Mouse (Mus musculus): ENCODE data around the gene Tert. TPM values are rescaled to one million over a fixed set of nuclear protein-coding genes. Genes with fewer than 3 reads are reported as not detected.

Tert gene
- 6.4 and 7.0 TPM in 2 replicates for polyA plus RNA-seq (2015; fragmentation: Nextera tagmentation; extraction: Ambion mirVana)

DNA sequence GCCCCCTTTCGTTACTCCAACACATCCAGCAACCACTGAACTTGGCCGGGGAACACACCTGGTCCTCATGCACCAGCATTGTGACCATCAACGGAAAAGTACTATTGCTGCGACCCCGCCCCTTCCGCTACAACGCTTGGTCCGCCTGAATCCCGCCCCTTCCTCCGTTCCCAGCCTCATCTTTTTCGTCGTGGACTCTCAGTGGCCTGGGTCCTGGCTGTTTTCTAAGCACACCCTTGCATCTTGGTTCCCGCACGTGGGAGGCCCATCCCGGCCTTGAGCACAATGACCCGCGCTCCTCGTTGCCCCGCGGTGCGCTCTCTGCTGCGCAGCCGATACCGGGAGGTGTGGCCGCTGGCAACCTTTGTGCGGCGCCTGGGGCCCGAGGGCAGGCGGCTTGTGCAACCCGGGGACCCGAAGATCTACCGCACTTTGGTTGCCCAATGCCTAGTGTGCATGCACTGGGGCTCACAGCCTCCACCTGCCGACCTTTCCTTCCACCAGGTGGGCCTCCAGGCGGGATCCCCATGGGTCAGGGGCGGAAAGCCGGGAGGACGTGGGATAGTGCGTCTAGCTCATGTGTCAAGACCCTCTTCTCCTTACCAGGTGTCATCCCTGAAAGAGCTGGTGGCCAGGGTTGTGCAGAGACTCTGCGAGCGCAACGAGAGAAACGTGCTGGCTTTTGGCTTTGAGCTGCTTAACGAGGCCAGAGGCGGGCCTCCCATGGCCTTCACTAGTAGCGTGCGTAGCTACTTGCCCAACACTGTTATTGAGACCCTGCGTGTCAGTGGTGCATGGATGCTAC is at the start of gene Tert:
Gene Tert (plus strand): TSS at position 167 of the 805 bp plus-strand sequence.
- 7% methylated on average over 47 of the region's 47 CpGs for WGBS
- peak within 1 kb of the TSS; percentile 26; the same call in 1 of the 2 replicates for H3K27ac ChIP-seq (replicated peaks)
- ATAC-seq (ENCODE audit: low FRiP score, low read depth) = peak; percentile 89

DNA sequence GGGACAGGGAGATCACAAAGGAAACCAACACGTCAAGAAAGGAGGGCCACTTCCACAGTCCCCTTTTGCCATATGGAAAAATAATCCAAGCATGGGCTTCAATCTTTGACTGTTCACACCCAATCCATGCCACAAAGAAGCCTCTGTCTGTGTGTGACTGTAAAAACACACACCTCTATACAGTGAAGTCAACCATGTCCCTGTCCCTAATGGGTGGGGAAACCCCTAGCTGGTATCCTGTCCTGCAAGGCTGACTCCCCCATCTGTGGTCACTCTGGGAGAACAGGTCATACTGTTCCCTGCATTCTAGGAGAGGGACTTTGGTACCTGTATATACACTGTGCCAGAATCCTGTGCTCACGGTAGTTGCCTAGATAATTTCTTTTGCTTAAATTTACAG is 49.4 kb upstream of the Tert start:
- no peaks in the 10 kb centered on the region for H3K4me1 ChIP-seq (replicated peaks)
- no peaks in the 10 kb centered on the region for H3K9me3 ChIP-seq
- H3K36me3 ChIP-seq = no peaks in the 10 kb centered on the region
- no peak for ATAC-seq (ENCODE audit: low FRiP score, low read depth)
- WGBS = 84% methylated on average over 2 of the region's 2 CpGs
- no peak overlapping the region for H3K4me2 ChIP-seq
- no peak overlapping the region for H3K27ac ChIP-seq (replicated peaks)
- H3K27me3 ChIP-seq = no peaks in the 10 kb centered on the region
- no peak overlapping the region for H3K9ac ChIP-seq
- H3K4me3 ChIP-seq = no peak overlapping the region

More for the DNA sequence above, at the start of gene Tert:
- peak within 1 kb of the TSS; percentile 65 for H3K9ac ChIP-seq
- H3K4me1 ChIP-seq (replicated peaks) = peaks cover 28% of the 10 kb centered on the region
- H3K9me3 ChIP-seq = no peaks in the 10 kb centered on the region
- H3K4me3 ChIP-seq = peak within 1 kb of the TSS; percentile 51
- peaks cover 5% of the 10 kb centered on the region; the same call in 1 of the 2 replicates for H3K36me3 ChIP-seq
- no peaks in the 10 kb centered on the region for H3K27me3 ChIP-seq
- peak within 1 kb of the TSS; percentile 90 for H3K4me2 ChIP-seq

DNA sequence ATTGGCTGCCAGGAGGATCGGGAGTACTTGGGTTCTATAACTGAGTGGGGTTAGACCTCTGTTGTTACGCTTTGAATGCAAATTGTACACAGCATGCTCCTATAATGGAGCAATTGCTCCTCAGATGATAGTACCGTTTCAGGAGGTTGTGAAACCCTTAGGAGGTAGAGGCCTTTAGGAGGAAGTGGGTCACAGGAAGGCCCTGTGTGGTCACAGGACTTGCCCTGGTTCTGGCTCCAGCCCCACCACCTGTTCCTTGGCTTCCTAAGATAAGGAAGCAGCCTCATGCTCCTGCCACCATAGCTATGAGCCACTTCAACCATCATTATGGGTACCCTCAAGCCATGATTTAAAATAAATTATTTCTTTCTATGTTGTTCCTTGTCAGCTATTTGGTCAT is 35.2 kb upstream of the Tert start:
- Histone ChIP-seq H3K27ac (replicated peaks) (no peak overlapping the region), H3K36me3 (no peaks in the 10 kb centered on the region), H3K9me3 (no peaks in the 10 kb centered on the region), H3K9ac (no peak overlapping the region), H3K4me2 (no peak overlapping the region), H3K4me3 (no peak overlapping the region), H3K4me1 (replicated peaks) (no peaks in the 10 kb centered on the region), H3K27me3 (0 out of 2 replicates have a peak, but pooled peaks cover 1% of the 10 kb centered on the region)
- 83% methylated on average over 3 of the region's 3 CpGs for WGBS
- no peak for ATAC-seq (ENCODE audit: low FRiP score, low read depth)

DNA sequence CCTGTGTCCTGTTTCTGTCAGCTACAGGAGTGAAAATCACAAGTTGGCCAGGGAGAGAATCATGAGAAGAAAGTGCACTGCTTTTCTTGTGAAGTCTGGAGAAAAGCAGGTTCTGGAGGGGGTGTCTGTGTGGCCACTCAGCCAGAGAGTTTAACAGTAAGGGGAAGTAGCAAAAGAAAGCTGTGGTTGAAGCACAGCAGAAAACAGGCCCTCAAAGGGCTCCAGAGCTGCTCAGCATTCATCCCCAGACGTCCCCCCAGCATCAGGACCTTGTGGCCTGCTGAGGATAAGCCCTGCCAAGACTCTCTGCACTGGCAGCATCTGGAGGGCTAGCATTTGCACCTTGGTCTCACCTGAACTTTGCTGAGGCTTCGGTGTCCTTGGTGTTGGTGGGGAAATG is 34.2 kb upstream of the Tert start:
- no peak for ATAC-seq (ENCODE audit: low FRiP score, low read depth)
- Histone ChIP-seq H3K9ac (no peak overlapping the region), H3K36me3 (no peaks in the 10 kb centered on the region), H3K4me3 (no peak overlapping the region), H3K4me2 (no peak overlapping the region), H3K27me3 (peaks cover 3% of the 10 kb centered on the region; the same call in 1 of the 2 replicates), H3K27ac (replicated peaks) (no peak overlapping the region), H3K4me1 (replicated peaks) (no peaks in the 10 kb centered on the region), H3K9me3 (no peaks in the 10 kb centered on the region)
- WGBS = 48% methylated on average over 2 of the region's 2 CpGs

GRCm38 (mm10) chr13:73596276-73596675 is 30.4 kb upstream of the Tert start:
- Histone ChIP-seq H3K4me2 (no peak overlapping the region), H3K9me3 (no peaks in the 10 kb centered on the region), H3K27ac (replicated peaks) (no peak overlapping the region), H3K4me1 (replicated peaks) (no peaks in the 10 kb centered on the region), H3K27me3 (peaks cover 3% of the 10 kb centered on the region; the same call in 1 of the 2 replicates), H3K36me3 (no peaks in the 10 kb centered on the region), H3K9ac (no peak overlapping the region), H3K4me3 (no peak overlapping the region)
- no peak for ATAC-seq (ENCODE audit: low FRiP score, low read depth)
- 87% methylated on average over 4 of the region's 4 CpGs for WGBS

GRCm38 (mm10) chr13:73600217-73600616 is 26.5 kb upstream of the Tert start:
- Histone ChIP-seq H3K9ac (no peak overlapping the region), H3K9me3 (no peaks in the 10 kb centered on the region), H3K4me1 (replicated peaks) (peaks cover 16% of the 10 kb centered on the region), H3K27ac (replicated peaks) (no peak overlapping the region), H3K4me2 (no peak overlapping the region), H3K27me3 (peaks cover 3% of the 10 kb centered on the region; the same call in 1 of the 2 replicates), H3K4me3 (no peak overlapping the region), H3K36me3 (no peaks in the 10 kb centered on the region)
- 83% methylated on average over 4 of the region's 4 CpGs for WGBS
- no peak for ATAC-seq (ENCODE audit: low FRiP score, low read depth)

DNA sequence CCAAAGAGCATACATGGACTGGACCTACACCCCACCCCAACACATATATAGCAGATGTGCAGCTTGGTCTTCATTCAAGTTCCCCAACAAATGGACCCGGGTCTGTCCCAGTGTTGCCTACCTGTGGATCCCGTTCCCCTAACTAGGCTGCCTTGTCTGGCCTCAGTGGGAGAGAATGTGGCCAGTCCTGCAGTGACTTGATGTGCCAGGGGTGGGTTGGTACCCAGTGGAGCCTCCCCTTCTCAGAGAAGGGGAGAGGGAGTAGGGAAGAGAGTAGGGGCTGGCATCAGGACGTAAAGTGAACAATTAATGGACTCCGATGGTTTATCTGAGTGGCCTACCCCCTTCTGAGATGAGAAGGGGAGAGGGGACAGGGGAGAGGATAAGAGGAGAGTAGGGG is 23.7 kb upstream of the Tert start:
- H3K36me3 ChIP-seq = peaks cover 23% of the 10 kb centered on the region
- no peak; the same call in 1 of the 2 replicates for ATAC-seq (ENCODE audit: low FRiP score, low read depth)
- H3K4me2 ChIP-seq = peak overlapping the region; percentile 82
- WGBS = 48% methylated on average over 4 of the region's 4 CpGs
- no peaks in the 10 kb centered on the region for H3K9me3 ChIP-seq
- H3K4me3 ChIP-seq = peak overlapping the region; percentile 78
- H3K27me3 ChIP-seq = no peaks in the 10 kb centered on the region
- H3K27ac ChIP-seq (replicated peaks) = peak overlapping the region; percentile 80; the same call in 1 of the 2 replicates
- H3K4me1 ChIP-seq (replicated peaks) = peaks cover 22% of the 10 kb centered on the region
- peak overlapping the region; percentile 73 for H3K9ac ChIP-seq

DNA sequence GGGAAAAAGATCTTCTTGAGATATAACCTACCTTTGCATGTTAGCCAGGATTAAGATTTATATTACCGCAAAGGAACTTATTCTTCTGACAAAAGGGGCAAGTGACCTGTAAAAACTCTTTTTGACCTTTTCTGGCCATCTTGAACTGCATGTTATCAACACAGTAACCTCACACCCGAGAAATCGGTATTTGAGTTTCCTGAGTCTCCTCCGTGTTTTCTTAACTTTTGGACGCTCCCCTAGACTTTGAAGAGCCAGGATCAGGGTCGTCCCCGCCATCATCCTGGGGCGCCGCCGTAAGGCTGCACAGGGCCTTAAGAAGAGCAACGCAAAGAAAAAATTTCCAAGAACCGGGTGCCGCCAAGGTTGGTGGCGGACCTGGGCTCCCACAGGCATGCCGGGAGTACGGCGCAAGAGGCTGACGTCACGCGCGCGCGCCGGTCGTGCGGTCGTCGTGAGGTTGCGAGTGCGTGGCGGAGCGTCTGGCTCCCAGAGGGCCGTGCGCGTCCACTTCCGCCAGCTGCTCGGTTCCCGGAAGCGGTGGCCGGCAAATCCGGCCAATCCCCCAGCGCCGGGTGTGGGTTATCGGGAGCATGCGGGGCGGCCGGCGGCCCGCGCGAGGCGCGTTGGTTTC is 23.1 kb upstream of the Tert start, which contains the start of gene Clptm1l:
Gene Clptm1l (plus strand): TSS at position 485 of the 634 bp plus-strand sequence.
- Histone ChIP-seq H3K27ac (replicated peaks) (peak within 1 kb of the TSS; percentile 80), H3K4me3 (peak within 1 kb of the TSS; percentile 78), H3K36me3 (peaks cover 28% of the 10 kb centered on the region), H3K9ac (peak within 1 kb of the TSS; percentile 73), H3K4me2 (peak within 1 kb of the TSS; percentile 82), H3K9me3 (no peaks in the 10 kb centered on the region), H3K27me3 (no peaks in the 10 kb centered on the region), H3K4me1 (replicated peaks) (peaks cover 22% of the 10 kb centered on the region)
- under 1% methylated on average over 50 of the region's 53 CpGs for WGBS
- ATAC-seq (ENCODE audit: low FRiP score, low read depth) = peak; percentile 98

DNA sequence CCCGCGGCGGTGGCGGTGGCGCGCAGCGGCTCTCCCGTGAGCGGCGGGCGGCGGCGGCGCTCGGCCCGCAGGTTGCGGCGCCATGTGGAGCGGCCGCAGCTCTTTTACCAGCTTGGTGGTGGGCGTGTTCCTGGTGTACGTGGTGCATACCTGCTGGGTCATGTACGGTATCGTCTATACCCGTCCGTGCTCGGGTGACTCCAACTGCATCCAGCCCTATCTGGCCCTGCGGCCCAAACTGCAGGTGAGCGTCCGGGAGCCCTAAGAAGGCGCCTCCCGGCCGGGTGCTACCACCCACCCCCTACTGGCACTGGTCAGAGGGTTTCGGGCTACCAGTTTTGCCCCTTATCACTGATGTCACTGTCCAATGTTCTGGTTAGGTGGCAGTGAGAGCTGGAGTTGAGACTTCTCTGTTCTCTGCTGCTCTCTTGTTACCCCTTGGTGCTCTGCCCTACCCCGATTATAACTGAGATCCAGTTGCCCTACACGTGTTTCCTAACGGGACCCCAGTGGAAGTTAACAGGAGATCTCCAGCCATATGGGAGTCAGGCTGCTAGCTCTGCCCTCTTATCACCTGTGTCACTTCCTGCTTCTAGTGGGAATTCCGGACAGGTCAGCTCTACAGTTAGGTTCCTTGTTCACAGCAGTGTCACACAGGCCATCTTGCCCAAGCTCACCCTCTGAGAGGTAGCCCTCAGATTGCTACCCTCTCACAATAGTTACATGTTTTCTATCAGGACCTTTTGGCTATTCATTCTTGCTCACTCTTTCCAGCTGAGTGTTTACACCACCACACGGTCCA is 22.4 kb upstream of the Tert start:
- Histone ChIP-seq H3K4me3 (peak overlapping the region; percentile 78), H3K4me2 (peak overlapping the region; percentile 82), H3K27me3 (no peaks in the 10 kb centered on the region), H3K9ac (peak overlapping the region; percentile 73), H3K4me1 (replicated peaks) (peaks cover 22% of the 10 kb centered on the region), H3K9me3 (no peaks in the 10 kb centered on the region), H3K36me3 (peaks cover 35% of the 10 kb centered on the region), H3K27ac (replicated peaks) (peak overlapping the region; percentile 75)
- 4% methylated on average over 39 of the region's 39 CpGs for WGBS
- peak; percentile 91 for ATAC-seq (ENCODE audit: low FRiP score, low read depth)

DNA sequence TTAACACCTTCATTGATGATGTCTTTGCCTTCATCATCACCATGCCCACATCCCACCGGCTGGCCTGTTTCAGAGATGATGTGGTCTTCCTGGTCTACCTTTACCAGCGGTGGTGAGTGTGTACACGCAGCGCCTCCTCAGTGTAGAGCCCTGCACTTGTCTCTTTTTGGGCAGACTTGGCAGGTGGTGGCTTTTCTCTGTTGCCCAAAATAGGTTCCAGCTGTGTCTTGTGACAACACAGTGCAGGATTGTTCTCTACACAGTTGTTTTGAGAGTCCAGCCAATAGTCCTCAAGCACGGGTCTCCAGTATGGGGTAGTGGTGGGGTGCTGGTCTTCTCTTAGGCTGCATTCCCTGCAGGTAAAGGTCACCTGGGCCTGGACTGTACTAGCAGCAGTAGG is 8.3 kb upstream of the Tert start:
- Histone ChIP-seq H3K27me3 (no peaks in the 10 kb centered on the region), H3K4me1 (replicated peaks) (no peaks in the 10 kb centered on the region), H3K4me2 (no peak overlapping the region), H3K9me3 (no peaks in the 10 kb centered on the region), H3K4me3 (no peak overlapping the region), H3K9ac (no peak overlapping the region), H3K36me3 (peaks cover 82% of the 10 kb centered on the region), H3K27ac (replicated peaks) (no peak overlapping the region)
- 91% methylated on average over 5 of the region's 5 CpGs for WGBS
- no peak for ATAC-seq (ENCODE audit: low FRiP score, low read depth)

DNA sequence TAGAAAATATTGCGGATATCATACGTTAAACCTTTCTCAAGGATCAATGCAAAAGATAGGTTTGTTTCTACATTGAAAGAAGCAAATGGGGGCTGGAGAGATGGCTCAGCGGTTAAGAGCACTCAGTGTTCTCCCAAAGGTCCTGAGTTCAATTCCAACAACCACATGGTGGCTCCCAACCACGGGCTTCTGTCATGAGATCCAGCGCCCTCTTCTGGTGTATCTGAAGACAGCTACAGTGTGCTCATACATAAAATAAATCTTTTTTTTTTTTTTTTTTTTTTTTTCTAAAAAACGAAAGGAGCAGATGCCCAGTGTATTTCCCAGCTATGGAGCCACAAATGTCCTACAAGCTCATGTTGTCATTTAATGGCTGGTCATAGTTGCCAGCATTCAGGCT is 6.1 kb upstream of the Tert start:
- H3K36me3 ChIP-seq = peaks cover 60% of the 10 kb centered on the region

More for the DNA sequence above, 6.1 kb upstream of the Tert start:
- H3K27ac ChIP-seq (replicated peaks) = no peak overlapping the region
- no peak for ATAC-seq (ENCODE audit: low FRiP score, low read depth)
- no peaks in the 10 kb centered on the region for H3K27me3 ChIP-seq
- no peaks in the 10 kb centered on the region for H3K4me1 ChIP-seq (replicated peaks)
- no peak overlapping the region for H3K9ac ChIP-seq
- no peaks in the 10 kb centered on the region for H3K9me3 ChIP-seq
- 67% methylated on average over 6 of the region's 6 CpGs for WGBS
- no peak overlapping the region for H3K4me2 ChIP-seq
- no peak overlapping the region for H3K4me3 ChIP-seq
